Mouse (Mus musculus) midbrain, embryonic 12.5 days (tissue): ENCODE results near the gene Slc46a3. TPM values are rescaled to one million over a fixed set of nuclear protein-coding genes. Genes with fewer than 3 reads are reported as not detected.

Source experiments
- polyA plus RNA-seq: library from polyadenylated mRNA; unstranded; fragments of >200 nt; fragmentation: Nextera tagmentation; extraction: Ambion mirVana; gene quantifications from 2 replicates; pipeline ENCODE4 v1.2.1, GENCODE M21; 2016

The Slc46a3 gene
- polyA plus RNA-seq, 1 experiment from 2014 or later = 6.4 TPM

Other genes with a start within 250 kb of the Slc46a3 start
- gene Flt1, start 168.8 kb downstream of the Slc46a3 start, polyA plus RNA-seq = 11.9 and 12.6 TPM in 2 replicates
- 497 and 501 TPM in 2 replicates for gene Pomp, start 34.4 kb downstream of the Slc46a3 start, polyA plus RNA-seq
- gene Mtus2, start 62.5 kb upstream of the Slc46a3 start, polyA plus RNA-seq = 24.0 and 25.4 TPM in 2 replicates